Mouse (Mus musculus) cerebellum, postnatal 36 days (tissue): ENCODE data around the gene Gm20918.
"Not testable (repeated sequence)": the region's sequence is repeated elsewhere in the genome, so short reads cannot be mapped to it uniquely, and the experiment has no call there.

Experiments used
- DNase-seq, 2 experiments: peaks; one replicate each; pipeline ENCODE4 v3.0.0; 2021 to 2022; ENCODE audit warnings: mixed read lengths in 2 of 2

Gene Gm20918

DNA sequence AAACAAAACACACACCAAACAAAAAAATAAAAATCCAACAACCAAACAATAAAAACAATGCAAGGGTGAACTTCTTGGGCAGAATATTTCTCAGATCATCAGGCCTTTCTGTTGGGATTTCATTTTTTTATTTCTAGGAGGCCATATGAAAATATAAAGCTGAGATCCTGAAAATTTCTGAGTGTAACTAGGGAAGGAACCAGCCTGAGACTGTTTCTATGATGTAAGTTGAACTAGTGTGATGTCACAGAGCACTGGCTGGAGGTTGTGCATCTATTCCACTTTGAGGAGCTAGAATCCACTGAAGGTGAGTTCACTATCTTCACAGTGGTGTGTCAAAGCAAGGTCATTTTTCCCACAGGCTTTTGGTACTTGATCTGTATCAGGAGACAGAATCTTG lies at the start of gene Gm20918:
Gm20918 (plus strand) TSS at position 301 of the 400 bp plus-strand sequence.
- DNase-seq = not testable (repeated sequence)
